Mouse (Mus musculus) hindbrain, embryonic 12.5 days (tissue): ENCODE data around the gene Adh6b. TPM values are rescaled to one million over a fixed set of nuclear protein-coding genes. Genes with fewer than 3 reads are reported as not detected.

Experiments used
- ATAC-seq: fragments of 200-750 bp; cut with Nextera tagmentation; 2 replicates; pipeline ENCODE4 v1.8.0; 2017; ENCODE audit warnings: moderate TSS enrichment; ENCODE audit not compliant: low FRiP score
- H3K27ac ChIP-seq: fragments of 300-500 bp; sonication (generic); 2 replicates; pipeline ENCODE4 v1.5.1; 2016; ENCODE audit warnings: mild to moderate bottlenecking
- H3K27me3 ChIP-seq: fragments of 300-500 bp; sonication (generic); 2 replicates; pipeline ENCODE4 v1.6.1; 2016; ENCODE audit warnings: mild to moderate bottlenecking
- H3K36me3 ChIP-seq: fragments of 300-500 bp; sonication (generic); 2 replicates; pipeline ENCODE4 v1.6.1; 2016; ENCODE audit warnings: mild to moderate bottlenecking
- H3K4me1 ChIP-seq: fragments of 300-500 bp; sonication (generic); 2 replicates; pipeline ENCODE4 v1.6.1; 2016
- H3K4me2 ChIP-seq: fragments of 300-500 bp; sonication (generic); replicated peaks from 2 replicates; pipeline ENCODE4 v1.6.1; 2016; ENCODE audit warnings: mild to moderate bottlenecking
- H3K4me3 ChIP-seq: fragments of 300-500 bp; sonication (generic); 2 replicates; pipeline ENCODE4 v1.5.1; 2016; ENCODE audit warnings: mild to moderate bottlenecking
- H3K9ac ChIP-seq: fragments of 300-500 bp; sonication (generic); 2 replicates; pipeline ENCODE4 v1.6.1; 2016; ENCODE audit warnings: mild to moderate bottlenecking, moderate library complexity
- H3K9me3 ChIP-seq: fragments of 300-500 bp; sonication (generic); replicated peaks from 2 replicates; pipeline ENCODE4 v1.6.1; 2016; ENCODE audit warnings: mild to moderate bottlenecking
- WGBS: fragments of 180-500 bp; shearing (Covaris S2); methylation state at CpG from one replicate; pipeline ENCODE4 v1.1.7; 2016; 5-methylcytosine and 5-hydroxymethylcytosine counted together
- polyA plus RNA-seq: library from polyadenylated mRNA; unstranded; fragments of >200 nt; fragmentation: Nextera tagmentation; extraction: Ambion mirVana; gene quantifications from 2 replicates; pipeline ENCODE4 v1.2.1, GENCODE M21; 2016

Gene Adh6b
- polyA plus RNA-seq: 0.21 and 0.22 TPM in 2 replicates

DNA sequence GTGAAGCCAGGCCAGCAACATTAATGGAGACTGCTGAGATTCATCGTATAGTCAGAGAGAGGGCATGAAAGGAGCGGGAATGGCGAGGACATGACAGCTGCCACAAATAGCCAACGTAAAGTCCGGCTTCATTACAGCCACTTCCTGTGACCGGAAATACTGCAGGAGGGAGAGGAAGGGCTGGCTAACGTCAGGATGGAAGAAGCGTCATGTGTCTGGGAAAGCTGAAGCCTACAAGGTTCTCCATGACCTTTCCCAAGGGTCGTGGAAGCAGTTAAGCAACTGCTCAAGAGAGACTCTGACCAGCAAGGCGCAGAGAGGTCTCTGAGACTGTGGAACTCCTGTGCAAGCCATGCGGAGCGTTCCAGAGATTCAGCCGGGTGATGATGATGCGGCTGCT lies at the start of gene Adh6b:
Gene Adh6b (plus strand): TSS at position 305 of the 400 bp plus-strand sequence.
- H3K4me2 ChIP-seq: no peak within 1 kb of the TSS
- ATAC-seq: no peak
- no peaks in the 10 kb centered on the region for H3K4me1 ChIP-seq
- no peaks in the 10 kb centered on the region for H3K9me3 ChIP-seq
- H3K27ac ChIP-seq: no peak within 1 kb of the TSS
- H3K27me3 ChIP-seq: no peaks in the 10 kb centered on the region
- WGBS: 90% methylated on average over 14 of the region's 14 CpGs
- H3K36me3 ChIP-seq: no peaks in the 10 kb centered on the region
- no peak within 1 kb of the TSS for H3K9ac ChIP-seq
- H3K4me3 ChIP-seq: no peak within 1 kb of the TSS

DNA sequence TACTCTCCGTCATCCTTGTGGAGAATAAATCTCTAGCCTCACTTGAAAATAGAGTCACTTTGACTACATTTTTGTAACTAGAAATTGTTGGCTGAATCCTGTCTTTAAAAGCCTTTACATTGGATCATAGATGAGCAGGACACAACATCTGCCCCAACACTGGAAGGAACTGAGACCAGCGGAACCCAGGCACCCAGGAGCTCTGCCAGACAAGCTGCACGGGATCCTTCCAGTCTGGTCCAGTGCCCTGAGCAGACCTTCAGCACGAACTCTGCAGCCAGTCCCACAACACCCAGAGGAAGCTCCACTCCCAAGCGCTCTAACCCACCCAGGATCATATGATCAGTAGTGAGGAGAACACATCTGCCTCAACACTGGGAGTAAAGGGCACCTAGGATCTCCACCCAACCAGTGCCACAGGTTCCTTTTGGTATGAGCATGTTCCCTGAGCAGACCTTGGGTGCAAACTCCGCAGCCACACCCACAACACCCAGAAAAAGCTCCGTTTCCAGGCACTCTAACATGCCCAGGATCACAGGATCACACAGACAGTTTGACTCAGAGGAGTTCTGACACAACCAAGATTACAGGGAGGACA lies 48.2 kb upstream of the Adh6b start:
- no peak overlapping the region for H3K9ac ChIP-seq
- ATAC-seq: no peak
- H3K4me2 ChIP-seq: no peak overlapping the region
- H3K27me3 ChIP-seq: no peaks in the 10 kb centered on the region
- no peak overlapping the region for H3K4me3 ChIP-seq
- peaks cover 9% of the 10 kb centered on the region for H3K9me3 ChIP-seq
- WGBS: 84% methylated on average over 7 of the region's 7 CpGs
- H3K36me3 ChIP-seq: no peaks in the 10 kb centered on the region
- H3K27ac ChIP-seq: no peak overlapping the region
- no peaks in the 10 kb centered on the region for H3K4me1 ChIP-seq

DNA sequence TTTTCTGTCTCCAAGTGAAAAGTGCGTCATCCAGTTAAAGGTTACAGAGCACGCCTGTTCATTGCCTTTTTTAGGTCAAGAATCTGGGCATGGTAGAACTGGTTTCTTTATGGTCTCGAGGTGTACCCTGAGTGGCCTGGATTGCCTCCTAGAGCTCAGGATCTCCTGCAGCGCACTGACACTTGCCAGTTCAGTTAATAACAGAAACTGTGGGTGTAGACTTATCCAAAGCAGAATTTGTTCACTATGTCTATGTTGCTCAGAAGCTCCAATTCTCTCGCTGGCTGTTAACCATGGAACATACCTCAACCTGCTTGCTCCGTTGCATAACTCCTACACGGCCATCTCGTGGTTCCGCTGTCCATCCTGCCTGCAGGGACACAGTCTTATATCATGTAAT lies 41.4 kb upstream of the Adh6b start:
- H3K27ac ChIP-seq: no peak overlapping the region
- no peak overlapping the region for H3K4me3 ChIP-seq
- no peak for ATAC-seq
- H3K9ac ChIP-seq: no peak overlapping the region
- WGBS: 94% methylated on average over 9 of the region's 9 CpGs
- H3K27me3 ChIP-seq: no peaks in the 10 kb centered on the region
- H3K4me1 ChIP-seq: no peaks in the 10 kb centered on the region
- H3K36me3 ChIP-seq: no peaks in the 10 kb centered on the region
- peaks cover 15% of the 10 kb centered on the region for H3K9me3 ChIP-seq
- no peak overlapping the region for H3K4me2 ChIP-seq

DNA sequence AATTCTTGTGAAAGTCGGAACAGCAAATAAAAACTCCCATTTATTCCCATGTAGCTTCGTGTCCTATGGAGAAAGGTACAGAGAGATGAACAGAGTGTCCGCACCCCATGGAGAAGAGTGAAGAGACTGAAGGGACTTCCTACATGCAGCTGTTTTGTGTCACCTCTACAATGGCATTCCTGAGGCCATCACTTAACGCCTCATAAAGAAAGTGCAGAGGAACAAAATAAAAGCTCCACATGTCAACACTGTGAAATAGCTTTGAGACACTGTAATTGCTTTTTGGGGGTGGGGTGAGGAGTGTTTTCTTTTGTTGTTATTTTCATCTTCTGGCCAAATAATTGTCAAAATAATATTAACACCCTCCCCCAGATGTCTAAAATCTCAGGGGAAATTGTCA lies 38.9 kb upstream of the Adh6b start:
- Histone ChIP-seq H3K9ac (no peak overlapping the region), H3K4me2 (no peak overlapping the region), H3K9me3 (peaks cover 14% of the 10 kb centered on the region), H3K27ac (no peak overlapping the region), H3K4me1 (no peaks in the 10 kb centered on the region), H3K4me3 (no peak overlapping the region), H3K27me3 (no peaks in the 10 kb centered on the region), H3K36me3 (no peaks in the 10 kb centered on the region)
- 39% methylated on average over 4 of the region's 4 CpGs for WGBS
- no peak for ATAC-seq

DNA sequence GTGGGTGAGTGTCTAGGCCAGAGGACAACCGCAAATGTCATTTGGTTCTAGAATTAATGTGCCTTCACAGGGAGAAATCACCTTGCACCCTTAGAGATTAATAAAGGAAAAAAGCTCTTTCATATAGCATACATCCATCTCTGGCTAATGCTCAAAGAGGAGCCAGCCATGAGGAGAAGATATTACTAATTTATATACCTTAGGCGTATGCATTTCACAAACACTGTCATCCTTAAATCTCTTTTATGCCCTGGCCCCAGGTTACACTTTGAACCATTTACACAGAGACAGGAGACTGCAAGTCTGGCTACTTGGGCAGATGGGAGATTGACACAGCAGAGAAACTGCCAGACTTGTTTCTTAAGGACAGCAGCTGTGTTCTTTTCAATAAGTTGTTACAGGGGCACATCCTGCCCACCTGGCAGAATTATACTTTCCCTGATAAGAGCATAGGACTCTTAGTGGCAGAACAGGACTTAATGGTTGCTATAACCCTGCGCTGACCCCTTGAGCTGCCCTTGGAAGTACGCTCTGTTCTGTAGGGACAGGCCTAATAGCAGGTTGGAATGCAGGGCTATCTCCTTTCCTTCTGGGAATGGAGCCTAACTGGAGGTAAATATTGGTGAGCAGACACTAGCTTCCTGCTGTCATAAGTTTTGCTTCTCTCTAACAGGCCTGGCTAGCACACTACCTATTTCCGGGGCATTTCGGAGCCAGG lies 37.6 kb upstream of the Adh6b start:
- H3K9me3 ChIP-seq: 0 out of 2 replicates have a peak, but pooled peaks cover 1% of the 10 kb centered on the region
- H3K9ac ChIP-seq: no peak overlapping the region
- ATAC-seq: no peak
- no peak overlapping the region for H3K27ac ChIP-seq
- WGBS: 87% methylated on average over 6 of the region's 6 CpGs
- H3K36me3 ChIP-seq: no peaks in the 10 kb centered on the region
- H3K4me3 ChIP-seq: no peak overlapping the region
- H3K4me1 ChIP-seq: no peaks in the 10 kb centered on the region
- no peak overlapping the region for H3K4me2 ChIP-seq
- no peaks in the 10 kb centered on the region for H3K27me3 ChIP-seq

DNA sequence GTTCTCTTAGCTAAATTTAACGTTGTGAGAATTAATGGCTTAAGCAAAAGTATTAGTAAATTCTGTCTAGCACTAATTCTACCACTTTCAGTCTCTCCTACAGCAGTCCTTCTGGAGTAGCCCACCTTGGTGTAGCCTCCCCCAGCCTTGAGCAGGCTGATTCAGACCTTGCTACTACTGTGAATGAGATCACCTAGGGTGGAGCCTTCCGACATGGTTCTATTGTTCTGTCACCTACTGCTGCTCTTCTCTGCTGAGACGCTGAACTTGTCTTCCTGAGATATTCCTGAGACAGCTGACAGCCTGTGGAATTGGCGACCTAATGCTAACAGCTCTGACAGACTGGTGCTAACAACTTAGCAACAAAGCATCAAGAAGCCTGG lies 37.1 kb upstream of the Adh6b start:
- Histone ChIP-seq H3K9ac (no peak overlapping the region), H3K4me1 (no peaks in the 10 kb centered on the region), H3K36me3 (no peaks in the 10 kb centered on the region), H3K27me3 (no peaks in the 10 kb centered on the region), H3K9me3 (no peaks in the 10 kb centered on the region), H3K4me2 (no peak overlapping the region), H3K27ac (no peak overlapping the region), H3K4me3 (no peak overlapping the region)
- WGBS: 46% methylated on average over 4 of the region's 4 CpGs
- no peak for ATAC-seq

DNA sequence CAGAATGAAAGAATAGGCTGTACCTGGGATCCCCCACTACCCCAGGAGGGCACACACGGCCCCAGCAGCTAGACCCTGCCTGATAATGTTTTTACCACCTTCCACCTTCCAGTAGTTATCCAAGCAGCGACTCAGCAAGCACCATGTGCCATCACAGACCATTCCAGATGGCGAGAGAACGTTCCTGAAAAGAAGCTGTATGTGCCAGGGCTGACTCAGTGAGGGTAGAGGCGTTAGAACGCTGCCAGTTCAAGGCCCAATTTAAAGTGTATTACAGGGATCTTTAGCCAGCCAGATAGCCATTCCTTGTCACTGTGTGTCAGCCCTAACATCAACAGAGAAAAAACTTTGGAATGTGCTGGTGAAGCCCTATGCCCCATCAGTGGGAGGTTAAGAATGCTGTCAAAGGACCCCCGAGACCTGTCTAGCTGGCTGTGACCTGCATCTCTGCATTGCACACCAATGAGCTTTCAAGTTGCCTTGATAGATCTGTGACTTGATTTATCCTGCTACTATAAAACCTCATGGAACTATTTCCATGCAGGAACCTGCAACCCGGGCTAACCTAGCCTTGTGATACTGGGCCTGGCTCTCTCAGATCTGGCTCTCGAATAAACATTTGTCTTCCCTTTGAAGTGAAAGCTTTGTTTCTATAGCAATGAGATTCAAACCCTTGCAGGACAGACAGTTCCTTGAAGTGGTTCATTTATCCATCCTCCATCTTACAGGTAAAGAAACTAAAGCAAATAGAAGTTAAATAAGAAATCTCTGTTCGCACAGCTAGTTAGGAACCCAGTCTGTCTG lies 35.9 kb upstream of the Adh6b start:
- Histone ChIP-seq H3K4me2 (no peak overlapping the region), H3K27ac (no peak overlapping the region), H3K9ac (no peak overlapping the region), H3K36me3 (no peaks in the 10 kb centered on the region), H3K4me1 (no peaks in the 10 kb centered on the region), H3K4me3 (no peak overlapping the region), H3K27me3 (no peaks in the 10 kb centered on the region), H3K9me3 (no peaks in the 10 kb centered on the region)
- WGBS: 67% methylated on average over 10 of the region's 10 CpGs
- ATAC-seq: no peak

DNA sequence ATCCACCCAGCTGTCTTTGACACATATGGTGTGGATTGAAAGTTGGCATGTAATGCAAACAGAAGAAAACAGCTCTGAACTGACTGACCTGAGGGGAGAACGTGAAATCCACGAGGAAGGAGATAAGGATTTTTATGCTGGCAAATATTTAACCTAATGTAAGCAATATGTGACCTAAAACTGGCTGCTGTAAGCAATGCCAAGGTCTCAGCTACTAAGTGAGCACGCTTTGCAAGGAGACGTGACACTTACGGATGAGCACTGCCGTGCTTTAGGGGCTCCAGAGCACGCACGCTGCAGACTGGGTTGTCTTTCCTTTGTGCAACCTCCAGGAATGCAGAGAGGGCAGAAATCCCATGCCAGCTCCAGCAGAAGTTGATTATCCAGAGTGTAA lies 35.3 kb upstream of the Adh6b start:
- H3K9me3 ChIP-seq: no peaks in the 10 kb centered on the region
- WGBS: 46% methylated on average over 8 of the region's 8 CpGs
- H3K27me3 ChIP-seq: no peaks in the 10 kb centered on the region
- H3K4me3 ChIP-seq: no peak overlapping the region
- no peak overlapping the region for H3K27ac ChIP-seq
- H3K9ac ChIP-seq: no peak overlapping the region
- no peak overlapping the region for H3K4me2 ChIP-seq
- no peaks in the 10 kb centered on the region for H3K36me3 ChIP-seq
- no peaks in the 10 kb centered on the region for H3K4me1 ChIP-seq
- no peak for ATAC-seq

DNA sequence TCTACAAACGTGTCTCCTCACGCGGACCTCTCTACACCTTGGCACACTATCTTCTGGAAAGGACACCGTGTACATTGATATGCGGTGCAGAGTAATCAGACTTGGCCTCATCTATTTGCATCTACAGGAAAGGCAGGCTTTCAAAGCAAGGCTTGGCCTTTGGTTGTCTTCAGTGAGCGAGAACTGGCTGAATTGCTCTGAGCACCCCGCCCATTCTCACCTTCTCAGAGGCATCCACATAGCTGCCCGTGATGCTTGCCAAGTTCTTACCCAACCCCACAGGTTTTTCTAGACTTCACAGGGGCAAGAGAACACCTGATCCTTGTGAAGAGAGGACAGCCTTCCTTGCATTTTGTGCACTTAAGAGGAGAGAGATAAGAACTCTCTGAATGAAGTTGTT lies 31.7 kb upstream of the Adh6b start:
- Histone ChIP-seq H3K4me2 (no peak overlapping the region), H3K36me3 (no peaks in the 10 kb centered on the region), H3K9me3 (no peaks in the 10 kb centered on the region), H3K4me3 (no peak overlapping the region), H3K9ac (no peak overlapping the region), H3K4me1 (no peaks in the 10 kb centered on the region), H3K27me3 (no peaks in the 10 kb centered on the region), H3K27ac (no peak overlapping the region)
- 93% methylated on average over 8 of the region's 8 CpGs for WGBS
- no peak for ATAC-seq

DNA sequence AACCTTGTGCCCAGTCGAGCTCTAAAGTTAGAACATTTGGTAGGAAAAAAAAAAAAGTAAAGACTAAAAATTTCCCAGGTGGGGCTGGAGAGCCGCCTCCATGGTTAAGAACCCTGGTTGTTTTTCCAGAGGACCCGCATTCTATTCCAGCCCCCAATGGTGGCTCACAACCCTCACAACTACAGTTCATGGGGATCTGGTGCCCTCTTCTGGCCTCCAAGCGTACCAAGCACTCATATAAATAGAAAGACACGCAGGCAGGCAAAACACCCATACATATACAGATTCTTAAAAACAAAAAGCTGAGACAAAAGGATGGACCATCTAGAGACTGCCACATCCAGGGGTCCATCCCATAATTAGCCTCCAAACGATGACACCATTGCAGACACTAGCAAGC lies 30.6 kb upstream of the Adh6b start:
- H3K27ac ChIP-seq: no peak overlapping the region
- 82% methylated on average over 6 of the region's 6 CpGs for WGBS
- ATAC-seq: no peak
- no peaks in the 10 kb centered on the region for H3K27me3 ChIP-seq
- H3K9ac ChIP-seq: no peak overlapping the region
- no peak overlapping the region for H3K4me3 ChIP-seq
- H3K4me1 ChIP-seq: no peaks in the 10 kb centered on the region
- no peaks in the 10 kb centered on the region for H3K36me3 ChIP-seq
- H3K4me2 ChIP-seq: no peak overlapping the region
- no peaks in the 10 kb centered on the region for H3K9me3 ChIP-seq

DNA sequence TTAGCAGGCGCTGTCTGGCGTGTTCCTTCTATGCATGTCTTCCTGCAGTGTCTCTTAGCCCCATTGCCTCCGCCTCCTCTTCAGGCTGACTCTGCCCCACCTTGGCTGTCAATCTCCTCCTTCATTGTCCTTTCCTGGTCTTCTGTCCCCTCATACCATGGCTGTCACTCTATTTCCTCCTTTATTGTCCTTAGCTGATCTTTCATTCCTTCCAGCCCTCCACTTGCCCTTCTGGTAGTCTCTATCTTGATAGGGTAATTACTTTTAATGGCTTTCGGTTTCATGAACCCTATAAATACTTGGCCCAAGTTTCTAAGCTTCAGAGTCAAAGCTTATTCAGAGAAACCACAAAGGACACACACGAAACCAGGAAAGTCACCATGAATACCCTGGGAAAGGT lies 28.6 kb upstream of the Adh6b start, which contains the start of gene Adh6a:
Gene Adh6a (plus strand): TSS at position 322 of the 400 bp plus-strand sequence.
- ATAC-seq: no peak
- WGBS: 86% methylated on average over 5 of the region's 5 CpGs
- no peaks in the 10 kb centered on the region for H3K9me3 ChIP-seq
- no peak within 1 kb of the TSS for H3K4me3 ChIP-seq
- no peak within 1 kb of the TSS for H3K4me2 ChIP-seq
- H3K27me3 ChIP-seq: no peaks in the 10 kb centered on the region
- no peaks in the 10 kb centered on the region for H3K4me1 ChIP-seq
- H3K9ac ChIP-seq: no peak within 1 kb of the TSS
- no peak within 1 kb of the TSS for H3K27ac ChIP-seq
- no peaks in the 10 kb centered on the region for H3K36me3 ChIP-seq

DNA sequence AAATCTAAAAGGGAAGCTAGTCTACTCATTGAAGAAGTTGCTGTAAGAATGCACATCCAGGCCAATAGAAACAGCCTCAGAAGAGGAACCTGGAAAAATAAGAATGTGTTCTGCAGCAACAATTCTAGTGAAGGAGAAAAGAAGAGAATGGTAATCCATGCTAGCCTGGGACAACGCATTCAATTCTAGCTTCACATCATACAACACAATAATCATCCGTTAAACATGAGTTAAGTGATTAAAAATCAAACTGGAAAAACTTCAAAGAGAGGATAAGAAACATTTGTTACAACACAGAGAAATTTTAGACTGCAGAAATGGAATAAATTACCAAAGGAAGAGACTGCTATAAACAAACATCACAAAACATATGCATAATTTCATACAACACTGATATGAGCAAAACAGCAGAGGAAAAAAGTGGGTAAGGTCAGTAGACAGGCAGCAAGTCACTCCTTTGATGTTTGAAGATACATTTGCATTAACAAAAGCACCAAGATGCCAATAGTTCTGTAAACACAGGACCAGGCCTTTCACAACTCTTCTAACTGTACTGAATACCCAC lies 24.6 kb upstream of the Adh6b start:
- ATAC-seq: no peak
- Histone ChIP-seq H3K4me2 (no peak overlapping the region), H3K27ac (no peak overlapping the region), H3K27me3 (no peaks in the 10 kb centered on the region), H3K36me3 (no peaks in the 10 kb centered on the region), H3K4me3 (no peak overlapping the region), H3K4me1 (no peaks in the 10 kb centered on the region), H3K9ac (no peak overlapping the region), H3K9me3 (no peaks in the 10 kb centered on the region)
- 91% methylated on average over 2 of the region's 2 CpGs for WGBS
